Mouse (Mus musculus) spleen, adult 2 months (tissue): ENCODE data around the gene Plekhh2. TPM values are rescaled to one million over a fixed set of nuclear protein-coding genes. Genes with fewer than 3 reads are reported as not detected.

ENCODE experiments used
- DNase-seq, 2 experiments: peaks; one replicate each; pipeline versions ENCODE4 v3.0.0 to v3.0.0-alpha.2; 2012 to 2021; ENCODE audit warnings: low spot score in 2 of 2, low read depth in 1 of 2
- H3K27ac ChIP-seq: fragments of 200-500 bp; 2 replicates; pipeline ENCODE4 v1.5.1; 2012; ENCODE audit warnings: low read length, inconsistent platforms; ENCODE audit not compliant: insufficient read depth
- H3K27me3 ChIP-seq: fragments of 200-500 bp; 2 replicates; pipeline ENCODE4 v1.6.1; 2012; ENCODE audit warnings: mild to moderate bottlenecking, moderate library complexity, low read length, inconsistent platforms; ENCODE audit not compliant: control insufficient read depth, insufficient read depth
- H3K36me3 ChIP-seq: fragments of 200-500 bp; 2 replicates; pipeline ENCODE4 v1.6.1; 2012; ENCODE audit warnings: mild to moderate bottlenecking, low read length, inconsistent platforms; ENCODE audit not compliant: control insufficient read depth, insufficient read depth
- H3K4me1 ChIP-seq: fragments of 200-500 bp; 2 replicates; pipeline ENCODE4 v1.6.1; 2011; ENCODE audit warnings: inconsistent platforms; ENCODE audit not compliant: control insufficient read depth, insufficient read depth, insufficient read length
- H3K4me3 ChIP-seq: fragments of 200-500 bp; 2 replicates; pipeline ENCODE4 v1.5.1; 2011; ENCODE audit warnings: mild to moderate bottlenecking, inconsistent platforms; ENCODE audit not compliant: insufficient read depth, insufficient read length; ENCODE audit errors: extremely low read depth
- CTCF ChIP-seq: fragments of 200-500 bp; IDR thresholded peaks from 2 replicates; pipeline ENCODE4 v1.5.1; 2011; ENCODE audit warnings: mild to moderate bottlenecking, inconsistent platforms; ENCODE audit not compliant: insufficient read depth, insufficient read length, insufficient replicate concordance; ENCODE audit errors: extremely low read depth
- POLR2A ChIP-seq: fragments of 200-500 bp; IDR thresholded peaks from 2 replicates; pipeline ENCODE4 v1.6.1; 2011; ENCODE audit warnings: low read depth, low read length, inconsistent platforms
- WGBS: fragments of 180-500 bp; shearing (Covaris S2); methylation state at CpG from one replicate; pipeline ENCODE4 v1.1.7; 2018; 5-methylcytosine and 5-hydroxymethylcytosine counted together
- polyA plus RNA-seq: library from polyadenylated mRNA; depleted of rRNA; stranded (reverse); fragments of >200 nt; gene quantifications from 2 replicates; pipeline ENCODE4 v1.2.3, GENCODE M21; 2012; rRNA removed

The Plekhh2 gene
- polyA plus RNA-seq, result 1.6 TPM in 2 replicates

GRCm38 (mm10) chr17:84511682-84512515, at the start of gene Plekhh2:
TSS of gene Plekhh2 (plus strand) at chr17:84511895.
- H3K27ac ChIP-seq, result peak within 1 kb of the TSS; percentile 48; the same call in 1 of the 2 replicates
- no peaks in the 10 kb centered on the region for H3K36me3 ChIP-seq
- 2% methylated on average over 75 of the region's 79 CpGs for WGBS
- no peak for TF ChIP-seq POLR2A
- no peak for TF ChIP-seq CTCF
- H3K4me3 ChIP-seq, result peak within 1 kb of the TSS; percentile 28; the same call in 1 of the 2 replicates
- H3K27me3 ChIP-seq, result peaks cover 9% of the 10 kb centered on the region
- DNase-seq, result peak in 1 of 2 experiments; percentile 4
- H3K4me1 ChIP-seq, result no peaks in the 10 kb centered on the region; the same call in 1 of the 2 replicates

GRCm38 (mm10) chr17:84465753-84466608, 45.7 kb upstream of the Plekhh2 start, which contains the start of gene Thada:
TSS of gene Thada (minus strand) at chr17:84466205.
- peak within 1 kb of the TSS; percentile 70 for H3K27ac ChIP-seq
- WGBS, result under 1% methylated on average over 67 of the region's 67 CpGs
- peaks cover 2% of the 10 kb centered on the region; the same call in 1 of the 2 replicates for H3K4me1 ChIP-seq
- H3K4me3 ChIP-seq, result peak within 1 kb of the TSS; percentile 88
- no peak for TF ChIP-seq CTCF
- peak; percentile 27; the same call in 1 of the 2 replicates for TF ChIP-seq POLR2A
- H3K27me3 ChIP-seq, result no peaks in the 10 kb centered on the region
- H3K36me3 ChIP-seq, result 0 out of 2 replicates have a peak, but pooled peaks cover 1% of the 10 kb centered on the region
- peak; percentile 96 for DNase-seq

GRCm38 (mm10) chr17:84474312-84474711, 37.4 kb upstream of the Plekhh2 start:
- 71% methylated on average over 4 of the region's 4 CpGs for WGBS
- no peaks in the 10 kb centered on the region for H3K27me3 ChIP-seq

GRCm38 (mm10) chr17:84477176-84477575, 34.5 kb upstream of the Plekhh2 start:
- H3K4me3 ChIP-seq, result no peak overlapping the region
- no peak for TF ChIP-seq POLR2A
- no peak for TF ChIP-seq CTCF
- DNase-seq, result no peak

More at GRCm38 (mm10) chr17:84474312-84474711, 37.4 kb upstream of the Plekhh2 start:
- no peak overlapping the region for H3K27ac ChIP-seq
- no peaks in the 10 kb centered on the region for H3K4me1 ChIP-seq
- no peak overlapping the region for H3K4me3 ChIP-seq
- TF ChIP-seq POLR2A, result no peak
- no peaks in the 10 kb centered on the region for H3K36me3 ChIP-seq
- no peak for DNase-seq

GRCm38 (mm10) chr17:84478276-84478675, 33.4 kb upstream of the Plekhh2 start:
- no peak for TF ChIP-seq CTCF
- TF ChIP-seq POLR2A, result no peak

More at GRCm38 (mm10) chr17:84477176-84477575, 34.5 kb upstream of the Plekhh2 start:
- 87% methylated on average over 5 of the region's 5 CpGs for WGBS
- Histone ChIP-seq H3K36me3 (no peaks in the 10 kb centered on the region), H3K27me3 (no peaks in the 10 kb centered on the region), H3K27ac (no peak overlapping the region), H3K4me1 (no peaks in the 10 kb centered on the region)

GRCm38 (mm10) chr17:84480464-84481355, 31.0 kb upstream of the Plekhh2 start:
- WGBS, result 68% methylated on average over 15 of the region's 15 CpGs
- Histone ChIP-seq H3K27ac (no peak overlapping the region), H3K27me3 (no peaks in the 10 kb centered on the region), H3K4me1 (no peaks in the 10 kb centered on the region), H3K36me3 (no peaks in the 10 kb centered on the region), H3K4me3 (no peak overlapping the region)
- DNase-seq, result peak in 1 of 2 experiments; percentile 9
- peak; percentile 43; the same call in 1 of the 2 replicates for TF ChIP-seq CTCF
- no peak for TF ChIP-seq POLR2A

More at GRCm38 (mm10) chr17:84478276-84478675, 33.4 kb upstream of the Plekhh2 start:
- no peaks in the 10 kb centered on the region for H3K27me3 ChIP-seq
- no peak overlapping the region for H3K27ac ChIP-seq
- DNase-seq, result no peak
- 81% methylated on average over 4 of the region's 4 CpGs for WGBS
- H3K4me1 ChIP-seq, result no peaks in the 10 kb centered on the region
- no peak overlapping the region for H3K4me3 ChIP-seq
- no peaks in the 10 kb centered on the region for H3K36me3 ChIP-seq
